Mouse (Mus musculus): ENCODE data around the gene Med25.

The Med25 gene

DNA sequence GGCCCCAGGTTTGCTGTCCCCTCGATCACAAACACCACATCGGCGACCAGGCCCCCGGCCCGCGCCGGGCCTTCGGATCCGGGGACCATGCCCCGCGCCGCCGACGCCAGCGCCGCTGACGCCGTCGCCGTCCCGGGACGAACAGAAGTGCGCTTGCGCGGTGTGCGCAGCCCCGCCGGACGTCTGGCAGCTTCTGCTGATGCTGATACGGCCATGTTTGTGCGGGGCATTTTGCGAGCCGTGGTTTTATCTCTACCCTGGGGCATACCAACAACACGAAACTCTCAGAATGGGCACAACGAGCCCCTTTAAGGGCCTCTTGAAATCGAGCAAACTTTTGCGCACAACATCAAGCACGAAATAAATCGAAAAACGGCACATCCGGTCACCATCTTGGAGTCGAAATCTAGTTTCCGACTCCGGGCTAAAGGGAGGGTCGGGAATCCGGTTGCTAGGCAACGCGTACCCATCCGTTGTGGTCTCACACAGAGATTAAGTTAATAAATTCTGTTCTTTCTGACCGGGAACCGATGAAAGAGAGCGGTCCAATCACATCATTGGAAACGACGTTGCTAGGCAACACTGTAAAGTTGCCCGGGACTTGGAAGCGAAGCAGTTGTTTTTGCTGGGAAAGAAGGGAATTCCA lies at the start of gene Med25:
TSS of gene Med25 (minus strand) at position 437 of the 646 bp plus-strand sequence.
- in situ Hi-C loops (cut with MboI, MseI): no loop called here

DNA sequence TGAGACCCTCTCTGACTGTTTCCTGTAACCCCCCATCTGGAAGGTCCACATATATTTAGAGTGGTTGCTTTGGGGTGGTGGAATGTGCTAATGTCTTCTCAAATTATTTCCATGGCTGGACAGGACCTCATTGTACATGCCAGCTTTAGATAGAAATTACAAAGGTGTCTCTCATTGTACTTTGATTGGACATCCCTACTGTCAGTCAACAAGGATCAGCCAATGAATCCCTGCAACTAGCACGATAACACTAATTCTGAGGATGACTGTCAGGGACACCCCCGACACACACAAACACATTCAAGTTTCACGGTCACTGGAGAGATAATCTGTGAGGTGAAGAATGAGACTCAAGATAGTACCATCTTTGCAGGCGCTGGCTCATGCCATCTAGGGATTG lies 46.2 kb upstream of the Med25 start:
- in situ Hi-C loops (cut with MboI, MseI): no loop called here

DNA sequence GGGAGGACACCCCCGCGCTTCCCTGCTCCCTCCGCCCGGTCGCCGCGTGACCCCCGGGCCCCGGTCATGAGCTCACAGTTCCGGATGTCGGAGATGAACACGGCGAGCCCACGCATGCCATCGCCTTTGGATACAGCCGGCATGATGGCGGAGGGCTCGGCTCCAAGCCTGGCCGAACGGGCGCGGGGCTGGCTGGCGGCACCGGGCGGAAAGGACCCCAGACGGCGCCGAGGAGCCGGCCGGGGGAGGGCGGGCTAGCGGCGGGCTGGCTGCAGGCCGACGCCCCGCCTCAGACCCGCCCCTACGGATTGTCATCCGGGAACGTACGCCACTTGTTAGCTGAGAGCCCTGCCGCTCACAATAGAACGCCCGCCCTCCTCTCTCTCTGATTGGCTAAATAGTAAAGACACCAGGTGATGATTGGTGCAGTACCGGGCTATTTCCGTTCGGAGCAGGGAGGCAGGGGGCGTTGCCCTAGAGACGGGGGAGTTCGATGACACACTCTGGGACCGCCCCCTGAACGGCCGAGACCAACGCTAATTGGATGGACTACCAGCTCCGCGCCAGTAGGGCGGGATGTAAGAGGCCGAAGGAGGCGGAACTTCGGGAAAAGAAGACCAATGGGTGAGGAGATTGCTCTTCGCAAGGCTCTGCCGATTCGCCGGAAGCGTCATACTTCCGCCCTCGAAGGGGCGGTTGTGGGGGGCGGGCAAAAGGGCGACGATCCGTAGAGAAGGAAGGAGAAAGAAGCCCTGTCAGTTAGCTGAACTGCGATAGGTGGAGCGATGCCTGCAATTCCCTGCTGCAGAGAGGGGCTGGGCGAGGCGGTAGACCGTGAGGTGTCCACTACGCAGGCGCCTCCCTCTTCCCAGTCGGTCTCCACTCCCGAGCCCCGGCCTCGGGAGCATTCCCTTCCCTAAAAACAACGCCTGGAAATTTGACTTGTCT lies 37.0 kb upstream of the Med25 start, which contains the start of gene Ap2a1:
TSS of gene Ap2a1 (minus strand) at position 293 of the 948 bp plus-strand sequence.
- in situ Hi-C loops (cut with MboI, MseI): loop anchor here (10.0 kb wide), 1 partner anchor 635 kb away; no protein-coding TSS in a partner anchor

DNA sequence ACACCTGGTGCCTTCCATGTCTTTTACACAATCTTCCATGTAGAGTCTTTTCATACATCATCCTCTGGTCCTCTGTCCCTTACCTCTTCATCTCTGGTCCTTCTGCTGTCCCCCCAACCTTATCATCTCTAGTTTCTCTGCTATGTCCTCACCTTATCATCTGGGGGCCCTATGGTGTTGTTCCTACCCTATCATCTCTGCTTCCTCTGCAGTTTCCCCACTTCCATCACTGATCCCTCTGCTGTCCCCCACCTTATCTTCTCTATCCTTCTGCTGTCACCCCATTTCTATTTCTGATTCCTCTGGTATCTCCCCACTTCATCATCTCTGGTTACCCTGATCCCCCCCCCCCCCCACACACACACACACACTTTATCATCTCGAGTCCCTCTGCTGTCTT lies 36.1 kb upstream of the Med25 start:
- in situ Hi-C loops (cut with MboI, MseI): loop anchor here (10.0 kb wide), 1 partner anchor 636 kb away; no protein-coding TSS in a partner anchor

DNA sequence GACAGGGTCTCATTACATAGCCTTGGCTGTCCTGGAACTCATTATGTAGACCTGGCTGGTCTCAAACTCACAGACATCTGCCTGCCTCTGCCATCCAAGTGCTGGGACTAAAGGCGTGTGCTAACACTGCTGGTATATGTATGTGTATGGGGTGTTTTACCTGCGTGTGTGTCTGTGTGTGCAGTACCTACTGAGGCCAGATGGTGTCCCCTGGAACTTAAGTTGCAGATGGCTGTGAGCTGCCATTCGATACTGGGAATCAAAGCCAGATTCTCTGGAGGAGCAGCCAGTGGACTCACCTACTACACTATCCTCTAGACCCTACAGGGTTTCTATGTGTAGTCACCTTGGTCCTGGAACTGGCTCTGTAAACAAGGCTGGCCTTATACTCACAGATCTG lies 33.0 kb upstream of the Med25 start:
- in situ Hi-C loops (cut with MboI, MseI): loop anchor here (10.0 kb wide), 1 partner anchor 639 kb away; no protein-coding TSS in a partner anchor

DNA sequence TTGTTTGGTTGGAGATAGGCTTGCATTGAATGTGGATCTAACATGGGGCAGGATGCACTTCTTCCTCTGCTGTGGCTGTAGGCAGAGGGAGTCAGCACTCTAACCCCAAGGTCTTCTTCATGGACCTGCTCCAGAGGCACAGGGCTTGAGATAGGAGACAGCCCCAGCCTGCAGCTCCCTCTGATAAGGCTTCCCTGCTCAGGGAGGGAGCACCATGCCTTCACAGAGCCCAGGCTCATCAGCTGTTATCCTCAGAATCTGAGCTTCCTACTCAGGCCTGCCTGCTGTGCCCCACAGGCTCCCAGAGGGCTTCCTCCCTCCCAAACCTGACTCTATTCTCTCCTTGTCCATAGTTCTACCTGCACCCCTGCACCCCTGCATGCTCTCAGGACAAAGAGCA lies 30.0 kb upstream of the Med25 start:
- in situ Hi-C loops (cut with MboI, MseI): loop anchor here (10.0 kb wide), 1 partner anchor 642 kb away; no protein-coding TSS in a partner anchor

DNA sequence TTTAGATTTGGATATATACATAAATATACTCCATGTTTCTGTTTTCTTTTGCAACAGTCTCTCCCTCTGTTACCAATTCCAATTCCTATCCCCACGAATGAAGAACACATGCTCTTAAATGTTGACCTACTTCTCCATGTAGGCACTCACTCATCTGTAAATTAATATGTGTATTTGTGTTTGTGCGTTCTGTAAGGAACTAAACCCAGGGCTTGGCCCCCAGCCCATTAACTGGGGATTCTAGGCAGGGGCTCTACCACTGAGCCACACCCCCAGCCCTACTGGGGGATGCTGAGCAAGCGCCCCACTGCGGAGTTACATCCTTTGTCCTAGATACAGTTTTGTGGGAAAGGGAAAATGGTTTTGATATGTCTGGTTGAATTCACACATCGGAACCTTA lies 26.6 kb upstream of the Med25 start:
- in situ Hi-C loops (cut with MboI, MseI): no loop called here

DNA sequence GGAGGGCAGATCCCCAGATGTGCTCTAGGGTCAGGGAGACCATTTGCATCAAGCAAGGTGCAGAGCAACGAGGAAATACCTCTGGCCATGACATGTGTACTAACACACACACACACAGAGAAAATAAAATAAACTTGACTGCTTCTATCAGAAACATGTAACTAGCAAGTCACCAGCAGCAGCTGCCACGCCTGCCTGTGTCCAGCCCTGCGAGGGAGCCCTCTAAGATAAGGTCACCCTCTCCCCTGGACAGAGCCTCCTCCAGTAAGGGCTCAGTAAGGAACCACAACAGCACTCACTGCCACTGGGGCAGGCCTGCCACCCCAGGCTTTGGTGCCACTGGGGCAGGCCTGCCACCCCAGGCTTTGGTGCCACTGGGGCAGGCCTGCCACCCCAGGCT lies 25.7 kb upstream of the Med25 start:
- in situ Hi-C loops (cut with MboI, MseI): no loop called here

DNA sequence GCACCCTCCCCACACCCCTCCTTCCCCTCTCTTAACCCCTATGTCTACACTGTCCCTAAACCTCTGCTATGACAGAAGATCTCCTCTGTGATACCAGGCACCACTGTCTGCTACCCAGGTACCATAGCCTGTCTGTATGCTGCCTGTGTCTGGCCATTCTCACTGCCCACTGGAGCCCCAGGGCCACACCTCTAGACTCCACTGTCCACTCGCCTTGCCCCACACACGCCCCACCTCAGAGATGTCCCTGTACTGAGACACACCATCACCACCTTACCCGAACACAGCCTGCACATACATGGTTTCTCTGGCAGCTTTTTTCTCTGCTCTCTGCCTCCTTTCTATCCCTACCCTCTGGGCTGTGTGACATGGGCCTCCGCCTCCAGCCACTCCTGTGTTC lies 24.4 kb upstream of the Med25 start:
- in situ Hi-C loops (cut with MboI, MseI): no loop called here

DNA sequence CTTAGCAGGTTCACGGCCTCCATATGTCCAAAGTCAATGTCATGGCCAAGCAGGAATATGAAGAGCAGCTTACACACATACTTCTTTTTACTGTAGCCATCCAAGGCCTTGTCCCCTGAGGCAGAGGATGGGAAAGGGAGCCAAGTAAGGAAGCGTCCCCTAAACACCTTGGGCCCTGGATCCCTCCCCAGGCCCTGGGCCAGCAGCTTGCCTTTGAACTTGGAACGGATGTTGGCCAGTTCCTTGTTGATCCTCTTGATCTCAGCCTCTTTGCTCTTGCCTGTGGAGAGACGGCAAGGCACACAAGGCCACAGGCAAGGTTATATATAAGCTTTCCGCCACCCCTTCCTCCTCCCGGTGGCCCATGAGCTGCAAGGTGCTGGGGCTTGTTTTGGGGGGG lies 23.7 kb upstream of the Med25 start:
- in situ Hi-C loops (cut with MboI, MseI): no loop called here

DNA sequence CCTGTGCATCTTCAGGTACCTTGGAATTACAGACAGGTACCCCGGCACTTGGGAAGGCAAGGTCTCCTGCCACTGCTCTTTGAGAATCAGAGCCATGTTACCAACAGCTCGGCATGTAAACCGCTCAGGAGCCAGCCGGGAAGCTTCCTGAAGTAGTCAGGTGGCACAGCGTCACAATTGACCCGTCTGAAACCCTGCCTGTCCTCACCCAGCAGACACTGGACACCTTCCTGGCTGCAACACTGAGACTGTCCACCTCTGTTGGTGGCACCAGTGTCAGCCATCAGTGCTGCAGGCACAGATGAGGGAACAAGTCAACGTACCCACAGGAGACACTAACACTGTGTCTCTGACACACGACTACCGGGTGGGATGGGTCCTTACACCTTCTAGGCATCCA lies 22.8 kb upstream of the Med25 start:
- in situ Hi-C loops (cut with MboI, MseI): no loop called here

DNA sequence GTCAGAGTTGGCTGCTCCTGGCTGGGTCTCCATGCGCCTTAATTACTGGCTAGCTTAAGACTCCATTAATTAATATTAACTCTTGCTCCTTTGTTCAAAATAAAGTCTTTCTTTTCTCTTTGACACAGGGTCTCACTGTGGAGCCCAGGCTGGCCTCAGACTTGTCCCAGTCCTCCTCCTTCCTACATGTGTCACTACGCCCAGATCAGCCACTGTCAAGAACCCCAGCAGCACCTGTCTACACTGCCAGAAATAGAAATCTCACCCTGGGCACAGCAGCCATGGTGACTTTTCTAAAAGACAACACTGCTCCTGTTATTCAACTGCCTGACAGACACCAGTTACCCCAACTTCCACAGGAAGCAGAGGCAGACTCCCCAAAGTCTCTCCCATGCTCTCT lies 21.9 kb upstream of the Med25 start:
- in situ Hi-C loops (cut with MboI, MseI): no loop called here

DNA sequence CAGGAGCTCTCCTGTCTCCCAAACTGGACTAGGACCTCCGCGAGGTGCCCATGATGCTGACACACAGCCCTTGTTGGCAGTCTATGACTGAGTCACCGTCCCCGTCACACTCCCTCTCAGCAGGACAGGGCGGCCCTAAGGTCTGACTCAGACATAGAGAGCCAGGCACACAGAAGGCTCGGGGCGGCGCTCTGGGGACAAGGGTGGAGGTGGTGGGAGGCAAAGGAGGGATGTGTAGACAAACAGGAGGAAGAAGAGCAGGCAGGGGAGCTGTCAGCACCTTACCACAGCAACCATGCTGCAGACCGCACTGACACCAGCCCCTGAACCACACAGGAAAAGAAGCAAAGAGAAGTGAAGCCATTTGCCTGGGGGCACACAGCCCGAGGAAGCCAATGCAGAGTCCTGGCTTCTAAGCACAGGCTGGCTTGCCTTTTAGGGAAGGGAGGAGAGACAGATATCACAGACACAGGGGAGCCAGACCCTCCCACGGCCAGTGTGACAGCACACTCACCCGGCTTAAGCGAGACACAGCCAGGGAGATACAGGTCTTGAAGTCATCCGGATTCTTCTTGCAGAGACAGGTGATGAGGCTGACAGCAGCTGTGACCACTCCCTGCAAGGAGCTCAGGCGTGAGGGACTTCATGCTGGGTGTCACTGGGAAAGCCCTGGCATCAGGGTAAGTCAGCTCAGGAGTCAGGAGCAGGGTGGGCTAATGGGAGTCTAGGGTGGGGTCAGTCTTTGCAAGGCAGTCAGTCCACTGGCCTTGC lies 16.4 kb upstream of the Med25 start:
- in situ Hi-C loops (cut with MboI, MseI): no loop called here

DNA sequence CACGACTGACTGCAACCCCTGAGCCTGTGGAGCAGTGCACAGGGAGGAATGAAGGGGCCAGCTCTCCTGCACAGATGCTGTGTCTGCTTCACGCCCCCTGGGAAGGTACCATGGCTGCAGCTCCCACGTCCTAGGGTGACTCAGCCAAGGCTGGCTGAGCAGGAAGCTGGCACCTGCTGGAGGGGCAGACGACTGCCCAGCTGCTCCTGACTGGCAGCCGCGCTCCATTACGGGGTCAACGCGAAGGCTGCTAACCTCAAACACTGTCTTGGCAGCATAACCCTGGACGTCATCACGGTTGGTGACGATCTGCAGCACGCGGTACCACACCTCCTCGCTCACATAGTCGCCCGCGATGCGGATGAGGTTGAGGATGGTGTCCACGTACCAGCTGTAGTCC lies 12.9 kb upstream of the Med25 start:
- in situ Hi-C loops (cut with MboI, MseI): no loop called here

DNA sequence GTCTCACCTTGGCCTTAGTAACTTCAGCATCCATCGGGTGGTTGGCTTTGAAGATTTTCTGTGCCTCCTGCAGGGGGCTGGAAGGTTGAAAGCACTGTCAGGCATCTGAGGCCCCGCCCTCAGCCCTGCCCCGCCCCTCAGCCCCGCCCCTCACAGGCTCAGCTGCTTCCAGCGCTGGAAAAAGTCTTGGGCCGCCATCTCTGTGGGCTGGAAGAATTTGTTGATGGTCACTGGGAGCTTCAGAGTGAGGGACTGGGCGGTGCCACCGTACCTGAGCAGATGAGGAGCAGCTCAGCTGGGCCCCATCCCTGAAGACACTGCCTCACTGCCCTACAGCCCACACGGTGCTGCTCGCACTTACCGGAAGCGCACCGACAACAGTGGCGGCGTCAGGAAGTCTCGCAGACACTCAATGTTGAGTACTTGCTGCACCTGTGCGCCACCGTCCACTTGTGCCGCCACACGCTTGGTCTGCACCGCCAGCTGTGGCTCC lies 8.8 kb upstream of the Med25 start:
- in situ Hi-C loops (cut with MboI, MseI): no loop called here

DNA sequence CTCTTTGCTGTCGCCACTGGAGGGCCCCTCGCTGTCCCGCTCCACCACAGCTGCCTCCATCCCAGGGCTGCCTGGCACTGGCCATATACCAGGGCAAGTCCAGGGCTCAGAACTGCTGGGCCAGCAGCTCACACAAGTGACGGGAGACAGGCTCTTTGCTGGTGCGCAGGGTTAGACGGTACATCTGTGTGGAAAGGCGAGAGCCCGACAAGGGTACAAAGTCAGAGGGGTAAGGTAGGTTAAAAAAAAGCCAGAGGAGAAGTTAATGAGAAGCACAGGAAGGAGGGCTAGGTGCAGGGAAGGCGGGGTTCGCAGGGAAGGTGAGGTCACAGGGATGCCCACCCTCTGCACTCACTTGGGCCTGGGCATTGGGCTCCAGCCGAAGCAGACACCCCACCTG lies 8.1 kb upstream of the Med25 start:
- in situ Hi-C loops (cut with MboI, MseI): no loop called here

DNA sequence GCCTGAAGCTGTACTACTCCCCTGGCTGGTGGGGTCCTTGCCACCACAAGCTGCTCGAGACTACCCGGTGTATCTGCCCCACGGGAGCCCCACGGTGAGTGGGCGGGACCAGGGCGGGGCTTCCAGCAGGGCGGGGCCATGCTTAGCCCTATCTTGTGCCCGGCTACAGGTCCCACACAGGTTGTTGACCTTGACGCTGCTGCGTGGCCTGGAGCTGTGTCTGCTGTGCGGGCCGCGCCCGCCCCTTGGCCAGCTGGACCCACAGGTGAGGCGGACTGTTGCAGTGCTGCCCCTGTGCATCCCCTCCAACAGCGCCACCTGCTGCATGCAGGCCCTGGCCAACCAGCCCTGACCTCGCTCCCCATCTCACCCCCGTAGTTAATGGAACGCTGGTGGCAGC lies 6.1 kb upstream of the Med25 start:
- in situ Hi-C loops (cut with MboI, MseI): no loop called here

DNA sequence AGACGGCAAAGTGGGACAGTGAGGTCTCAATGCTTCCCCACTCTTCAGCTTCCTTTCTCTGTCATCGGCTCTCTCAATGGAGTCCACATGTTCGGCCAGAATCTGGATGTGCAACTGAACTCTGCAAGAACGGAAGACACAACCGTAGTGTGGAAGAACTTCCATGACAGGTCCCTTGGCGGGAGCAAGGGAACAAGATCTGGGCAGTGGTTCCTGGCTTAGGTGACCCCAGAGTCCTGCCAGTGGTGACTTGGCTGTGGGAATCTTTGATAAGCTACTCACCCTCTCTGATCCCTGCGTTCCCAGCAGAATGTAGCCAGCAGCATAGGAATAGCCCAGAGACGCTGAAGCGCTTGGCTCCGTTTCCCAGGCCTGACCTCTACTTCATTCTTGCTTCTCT lies 4.0 kb upstream of the Med25 start:
- in situ Hi-C loops (cut with MboI, MseI): no loop called here

DNA sequence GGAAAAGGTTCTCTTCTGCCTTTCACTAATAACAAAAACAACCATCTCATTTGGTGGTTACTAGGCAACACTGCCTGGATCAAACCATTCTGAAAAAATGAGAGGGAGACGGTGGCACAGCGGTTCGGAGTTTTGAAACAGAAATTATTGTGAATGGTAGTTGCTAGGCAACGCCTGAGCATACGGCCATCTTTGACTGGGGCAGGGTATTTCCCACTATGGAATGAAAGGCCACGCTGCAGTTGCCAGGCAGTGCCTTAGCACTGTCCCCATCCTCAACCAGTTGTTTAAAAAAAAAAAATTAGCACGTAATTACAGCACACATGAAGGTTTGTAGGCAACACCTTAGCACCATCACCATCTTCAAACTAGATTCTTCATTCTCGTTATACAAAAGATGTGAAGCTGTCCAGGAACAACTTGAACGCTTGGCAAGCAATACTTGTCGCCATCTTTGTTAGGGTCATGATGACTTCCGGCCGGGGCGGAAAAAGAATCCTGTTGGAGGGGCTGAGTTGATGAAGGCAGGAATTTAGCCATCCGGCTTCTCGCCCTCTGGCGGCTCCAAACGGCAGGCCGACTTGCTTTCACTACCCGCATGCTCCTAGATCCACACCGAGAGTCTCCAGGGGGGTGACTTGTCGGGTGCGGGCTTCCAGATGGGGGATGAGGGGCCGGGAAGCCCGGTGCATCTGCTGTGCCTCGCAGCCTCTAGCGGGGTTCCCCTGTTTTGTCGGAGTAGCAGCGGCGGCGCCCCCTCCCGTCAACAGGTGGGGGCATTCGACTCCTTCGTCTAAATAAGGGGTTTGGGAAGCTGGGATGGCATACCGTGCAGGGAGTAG lies 3.3 kb upstream of the Med25 start, which contains the start of gene Fuz:
TSS of gene Fuz (plus strand) at position 487 of the 842 bp plus-strand sequence.
- in situ Hi-C loops (cut with MboI, MseI): no loop called here

DNA sequence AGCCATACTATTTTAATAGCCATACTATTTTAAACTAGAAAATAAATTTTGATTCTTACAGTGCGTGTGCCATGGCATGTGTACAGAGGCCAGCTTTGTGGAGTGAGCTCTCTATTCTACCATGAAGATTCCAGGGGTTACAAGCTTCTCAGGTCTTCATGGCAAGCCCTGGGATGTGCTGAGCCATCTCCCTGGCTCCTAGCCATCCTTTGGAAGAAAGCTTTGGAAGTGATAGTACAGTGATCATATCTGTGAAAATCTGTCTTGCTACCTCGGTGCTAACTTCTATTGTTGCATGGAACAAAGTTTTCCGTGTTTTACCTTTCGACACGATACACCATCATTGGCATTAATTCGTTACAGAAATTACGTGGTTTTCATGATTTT lies 2.7 kb upstream of the Med25 start:
- in situ Hi-C loops (cut with MboI, MseI): no loop called here

DNA sequence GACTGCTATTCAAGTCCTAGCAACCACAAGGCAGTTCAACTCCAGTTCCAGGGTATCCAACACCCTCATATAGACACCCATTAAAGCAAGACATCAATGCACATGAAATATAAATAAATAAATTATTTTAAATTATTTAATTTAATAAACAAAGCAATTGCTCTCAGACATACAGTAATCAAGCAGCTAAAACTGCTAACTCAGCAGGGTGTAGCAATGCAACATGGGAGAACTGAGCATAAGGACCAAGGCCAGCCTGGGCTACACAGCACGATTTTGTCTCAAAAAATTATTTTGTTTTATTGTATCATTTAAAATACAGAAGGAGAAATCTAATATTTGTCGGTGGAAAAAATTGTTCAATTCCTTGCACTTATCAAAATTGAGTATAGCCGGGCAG lies 1.7 kb upstream of the Med25 start:
- in situ Hi-C loops (cut with MboI, MseI): no loop called here
